Mouse (Mus musculus) liver, adult 2 months (tissue): ENCODE data around the gene Tctex1d2.

ENCODE experiments used
- CTCF ChIP-seq: fragments of 200-500 bp; IDR thresholded peaks from 2 replicates; pipeline ENCODE4 v1.5.1; 2011; ENCODE audit warnings: low read depth, low read length, control low read depth
- POLR2A ChIP-seq: fragments of 200-500 bp; IDR thresholded peaks from 2 replicates; pipeline ENCODE4 v1.6.1; 2011; ENCODE audit warnings: low read length, control low read depth; ENCODE audit not compliant: insufficient read depth; ENCODE audit errors: extremely low read depth

GRCm38 (mm10) chr16:32402818-32403217, 16.7 kb upstream of the Tctex1d2 start:
- no peak for TF ChIP-seq POLR2A
- no peak for TF ChIP-seq CTCF
